Mouse (Mus musculus) lung, adult 2 months (tissue): ENCODE data around the gene Rcan2.

Experiments
- CTCF ChIP-seq: fragments of 200-500 bp; IDR thresholded peaks from 2 replicates; pipeline ENCODE4 v1.5.1; 2011; ENCODE audit warnings: mild to moderate bottlenecking, low read length, control low read depth; ENCODE audit not compliant: insufficient read depth
- POLR2A ChIP-seq: fragments of 200-500 bp; IDR thresholded peaks from 2 replicates; pipeline ENCODE4 v1.6.1; 2011; ENCODE audit warnings: low read depth, mild to moderate bottlenecking, control low read depth, low read length, borderline replicate concordance; ENCODE audit errors: extremely low read depth

- TF ChIP-seq CTCF (no peak), POLR2A (no peak)
Measured at GRCm38 (mm10) chr17:44071680-44072079, 270.5 kb downstream of the Rcan2 start.
